Mouse (Mus musculus) midbrain, embryonic 16.5 days (tissue): ENCODE results near the gene Iqsec1. TPM values are rescaled to one million over a fixed set of nuclear protein-coding genes. Genes with fewer than 3 reads are reported as not detected.
A peak's percentile ranks its signal among the peaks of the same experiment; 100 is the strongest.

Experiments used
- ATAC-seq: fragments of 200-750 bp; cut with Nextera tagmentation; 2 replicates; pipeline ENCODE4 v1.8.0; 2017; ENCODE audit warnings: moderate TSS enrichment
- H3K27ac ChIP-seq: fragments of 300-500 bp; sonication (generic); 2 replicates; pipeline ENCODE4 v1.5.1; 2014; ENCODE audit warnings: mild to moderate bottlenecking, low read length, mixed read lengths
- H3K27me3 ChIP-seq: fragments of 300-500 bp; sonication (generic); 2 replicates; pipeline ENCODE4 v1.6.1; 2014; ENCODE audit warnings: low read depth, low read length, mixed read lengths; ENCODE audit not compliant: control insufficient read depth, insufficient read depth
- H3K36me3 ChIP-seq: fragments of 300-500 bp; sonication (generic); 2 replicates; pipeline ENCODE4 v1.6.1; 2014; ENCODE audit warnings: mild to moderate bottlenecking, low read length, moderate library complexity, mixed read lengths; ENCODE audit not compliant: control insufficient read depth, insufficient read depth
- H3K4me1 ChIP-seq: fragments of 300-500 bp; sonication (generic); 2 replicates; pipeline ENCODE4 v1.6.1; 2014; ENCODE audit warnings: mild to moderate bottlenecking, low read length, mixed read lengths; ENCODE audit not compliant: control insufficient read depth, insufficient read depth
- H3K4me2 ChIP-seq: fragments of 300-500 bp; sonication (generic); 2 replicates; pipeline ENCODE4 v1.6.1; 2014; ENCODE audit warnings: mild to moderate bottlenecking, low read length, mixed read lengths
- H3K4me3 ChIP-seq: fragments of 300-500 bp; sonication (generic); 2 replicates; pipeline ENCODE4 v1.5.1; 2014; ENCODE audit warnings: low read depth, mild to moderate bottlenecking, low read length, moderate library complexity, mixed read lengths
- H3K9ac ChIP-seq: fragments of 300-500 bp; sonication (generic); 2 replicates; pipeline ENCODE4 v1.6.1; 2014; ENCODE audit warnings: low read depth, low read length, mixed read lengths
- H3K9me3 ChIP-seq: fragments of 300-500 bp; sonication (generic); replicated peaks from 2 replicates; pipeline ENCODE4 v1.6.1; 2014; ENCODE audit warnings: mild to moderate bottlenecking, low read length, mixed read lengths; ENCODE audit not compliant: control insufficient read depth, poor library complexity, severe bottlenecking
- WGBS: fragments of 180-500 bp; shearing (Covaris S2); extraction: QIAGEN DNeasy Blood & Tissue Kit; methylation state at CpG from one replicate; pipeline ENCODE4 v1.1.7; 2014; 5-methylcytosine and 5-hydroxymethylcytosine counted together
- polyA plus RNA-seq: library from polyadenylated mRNA; unstranded; fragments of >200 nt; fragmentation: Nextera tagmentation; extraction: Ambion mirVana; gene quantifications from 2 replicates; pipeline ENCODE4 v1.2.1, GENCODE M21; 2015

Gene Iqsec1
- polyA plus RNA-seq, 1 experiment from 2014 or later: 25.6 TPM

- 0 out of 2 replicates have a peak overlapping the region, but pooled peaks have one; percentile 14 for H3K9ac ChIP-seq
- no peaks in the 10 kb centered on the region for H3K9me3 ChIP-seq
- no peaks in the 10 kb centered on the region for H3K36me3 ChIP-seq
- no peaks in the 10 kb centered on the region for H3K27me3 ChIP-seq
- no peak overlapping the region for H3K4me3 ChIP-seq
- no peaks in the 10 kb centered on the region for H3K4me1 ChIP-seq
- no peak overlapping the region for H3K4me2 ChIP-seq
- WGBS: 0% methylated on average over 1 of the region's 4 CpGs
- peak; percentile 18; the same call in 1 of the 2 replicates for ATAC-seq
- no peak overlapping the region for H3K27ac ChIP-seq
Measured at GRCm38 (mm10) chr6:90818956-90819355, 169.5 kb downstream of the Iqsec1 start.

GRCm38 (mm10) chr6:90816551-90816950 lies 171.9 kb downstream of the Iqsec1 start:
- WGBS: 82% methylated on average over 3 of the region's 3 CpGs
- no peak overlapping the region for H3K9ac ChIP-seq
- H3K4me2 ChIP-seq: no peak overlapping the region
- no peaks in the 10 kb centered on the region for H3K4me1 ChIP-seq
- no peaks in the 10 kb centered on the region for H3K9me3 ChIP-seq
- no peak overlapping the region for H3K4me3 ChIP-seq
- H3K36me3 ChIP-seq: no peaks in the 10 kb centered on the region
- no peaks in the 10 kb centered on the region for H3K27me3 ChIP-seq
- ATAC-seq: no peak
- H3K27ac ChIP-seq: no peak overlapping the region

GRCm38 (mm10) chr6:90815341-90815740 lies 173.1 kb downstream of the Iqsec1 start:
- Histone ChIP-seq H3K4me1 (peaks cover 7% of the 10 kb centered on the region), H3K27me3 (no peaks in the 10 kb centered on the region), H3K9me3 (no peaks in the 10 kb centered on the region), H3K27ac (no peak overlapping the region), H3K4me2 (no peak overlapping the region), H3K36me3 (no peaks in the 10 kb centered on the region), H3K9ac (no peak overlapping the region), H3K4me3 (no peak overlapping the region)
- no peak for ATAC-seq
- 71% methylated on average over 3 of the region's 3 CpGs for WGBS

GRCm38 (mm10) chr6:90813526-90813925 lies 175.0 kb downstream of the Iqsec1 start:
- no peak for ATAC-seq
- H3K27me3 ChIP-seq: no peaks in the 10 kb centered on the region
- no peaks in the 10 kb centered on the region for H3K36me3 ChIP-seq
- H3K4me2 ChIP-seq: no peak overlapping the region
- H3K9me3 ChIP-seq: no peaks in the 10 kb centered on the region
- no peak overlapping the region for H3K9ac ChIP-seq
- peaks cover 20% of the 10 kb centered on the region for H3K4me1 ChIP-seq
- H3K27ac ChIP-seq: no peak overlapping the region; the same call in 1 of the 2 replicates
- no peak overlapping the region for H3K4me3 ChIP-seq
- WGBS: 73% methylated on average over 1 of the region's 1 CpGs

- H3K4me3 ChIP-seq: no peak overlapping the region
- no peaks in the 10 kb centered on the region for H3K9me3 ChIP-seq
- WGBS: 85% methylated on average over 8 of the region's 8 CpGs
- no peak overlapping the region for H3K4me2 ChIP-seq
- H3K4me1 ChIP-seq: peaks cover 30% of the 10 kb centered on the region
- ATAC-seq: no peak
- H3K27ac ChIP-seq: no peak overlapping the region
- no peaks in the 10 kb centered on the region for H3K36me3 ChIP-seq
- no peak overlapping the region for H3K9ac ChIP-seq
- no peaks in the 10 kb centered on the region for H3K27me3 ChIP-seq
Measured at GRCm38 (mm10) chr6:90812584-90812983, 175.9 kb downstream of the Iqsec1 start.

GRCm38 (mm10) chr6:90812072-90812471 lies 176.4 kb downstream of the Iqsec1 start:
- H3K27me3 ChIP-seq: no peaks in the 10 kb centered on the region
- H3K36me3 ChIP-seq: no peaks in the 10 kb centered on the region
- H3K4me2 ChIP-seq: no peak overlapping the region
- no peak overlapping the region for H3K4me3 ChIP-seq
- no peaks in the 10 kb centered on the region for H3K9me3 ChIP-seq
- H3K4me1 ChIP-seq: peaks cover 34% of the 10 kb centered on the region
- no peak for ATAC-seq
- 68% methylated on average over 3 of the region's 3 CpGs for WGBS
- no peak overlapping the region for H3K27ac ChIP-seq
- H3K9ac ChIP-seq: no peak overlapping the region

GRCm38 (mm10) chr6:90810576-90810975 lies 177.9 kb downstream of the Iqsec1 start:
- Histone ChIP-seq H3K27ac (peak overlapping the region; percentile 89), H3K9ac (peak overlapping the region; percentile 75; the same call in 1 of the 2 replicates)

GRCm38 (mm10) chr6:90809960-90810362 lies 178.5 kb downstream of the Iqsec1 start:
- Histone ChIP-seq H3K36me3 (no peaks in the 10 kb centered on the region), H3K9ac (peak overlapping the region; percentile 75), H3K27ac (peak overlapping the region; percentile 89), H3K27me3 (no peaks in the 10 kb centered on the region), H3K4me2 (peak overlapping the region; percentile 91), H3K9me3 (no peaks in the 10 kb centered on the region), H3K4me1 (peaks cover 49% of the 10 kb centered on the region), H3K4me3 (peak overlapping the region; percentile 51)
- peak; percentile 89 for ATAC-seq
- WGBS: under 1% methylated on average over 22 of the region's 22 CpGs

More at GRCm38 (mm10) chr6:90810576-90810975, 177.9 kb downstream of the Iqsec1 start:
- Histone ChIP-seq H3K4me3 (peak overlapping the region; percentile 51), H3K4me1 (peaks cover 49% of the 10 kb centered on the region), H3K27me3 (no peaks in the 10 kb centered on the region), H3K9me3 (no peaks in the 10 kb centered on the region), H3K36me3 (no peaks in the 10 kb centered on the region), H3K4me2 (peak overlapping the region; percentile 91)
- WGBS: 67% methylated on average over 1 of the region's 1 CpGs
- peak; percentile 5; the same call in 1 of the 2 replicates for ATAC-seq

- no peaks in the 10 kb centered on the region for H3K9me3 ChIP-seq
Measured at GRCm38 (mm10) chr6:90809077-90809840, 179.2 kb downstream of the Iqsec1 start.

More at GRCm38 (mm10) chr6:90809077-90809840, 179.2 kb downstream of the Iqsec1 start:
- no peaks in the 10 kb centered on the region for H3K27me3 ChIP-seq
- 45% methylated on average over 11 of the region's 11 CpGs for WGBS
- H3K36me3 ChIP-seq: no peaks in the 10 kb centered on the region
- peak overlapping the region; percentile 91 for H3K4me2 ChIP-seq
- ATAC-seq: no peak
- peak overlapping the region; percentile 89 for H3K27ac ChIP-seq
- H3K9ac ChIP-seq: peak overlapping the region; percentile 75
- H3K4me1 ChIP-seq: peaks cover 49% of the 10 kb centered on the region
- H3K4me3 ChIP-seq: peak overlapping the region; percentile 51
